Mouse (Mus musculus) erythroblast, embryonic 14.5 days (primary cell): ENCODE data around the gene Tssk6. TPM values are rescaled to one million over a fixed set of nuclear protein-coding genes. Genes with fewer than 3 reads are reported as not detected.
A peak's percentile ranks its signal among the peaks of the same experiment; 100 is the strongest.

ENCODE experiments used
- H3K27me3 ChIP-seq: 2 replicates; pipeline ENCODE4 v1.6.1; 2012; ENCODE audit warnings: inconsistent platforms; ENCODE audit not compliant: control insufficient read depth
- H3K36me3 ChIP-seq: 2 replicates; pipeline ENCODE4 v1.6.1; 2012; ENCODE audit warnings: mild to moderate bottlenecking, inconsistent platforms; ENCODE audit not compliant: control insufficient read depth
- H3K4me1 ChIP-seq: 2 replicates; pipeline ENCODE4 v1.6.1; 2012; ENCODE audit warnings: inconsistent platforms; ENCODE audit not compliant: control insufficient read depth
- H3K4me3 ChIP-seq: replicated peaks from 2 replicates; pipeline ENCODE3; 2012; ENCODE audit warnings: moderate library complexity, mild to moderate bottlenecking, inconsistent platforms
- H3K9me3 ChIP-seq: 2 replicates; pipeline ENCODE4 v1.6.1; 2012; ENCODE audit warnings: low read length, inconsistent platforms, mixed read lengths; ENCODE audit not compliant: control insufficient read depth
- GATA1 ChIP-seq: IDR thresholded peaks from 2 replicates; pipeline ENCODE4 v1.6.1; 2012; ENCODE audit warnings: low read length, inconsistent platforms, mixed read lengths
- TAL1 ChIP-seq: IDR thresholded peaks from 3 replicates; pipeline ENCODE4 v1.6.1; 2012; ENCODE audit warnings: low read length, inconsistent platforms, mixed read lengths
- polyA plus RNA-seq: library from polyadenylated mRNA; stranded (reverse); fragments of >175 nt; gene quantifications from 2 replicates; pipeline ENCODE4 v1.2.3, GENCODE M21; 2012

The Tssk6 gene
- polyA plus RNA-seq, 1 experiment, result 0.10 TPM

DNA sequence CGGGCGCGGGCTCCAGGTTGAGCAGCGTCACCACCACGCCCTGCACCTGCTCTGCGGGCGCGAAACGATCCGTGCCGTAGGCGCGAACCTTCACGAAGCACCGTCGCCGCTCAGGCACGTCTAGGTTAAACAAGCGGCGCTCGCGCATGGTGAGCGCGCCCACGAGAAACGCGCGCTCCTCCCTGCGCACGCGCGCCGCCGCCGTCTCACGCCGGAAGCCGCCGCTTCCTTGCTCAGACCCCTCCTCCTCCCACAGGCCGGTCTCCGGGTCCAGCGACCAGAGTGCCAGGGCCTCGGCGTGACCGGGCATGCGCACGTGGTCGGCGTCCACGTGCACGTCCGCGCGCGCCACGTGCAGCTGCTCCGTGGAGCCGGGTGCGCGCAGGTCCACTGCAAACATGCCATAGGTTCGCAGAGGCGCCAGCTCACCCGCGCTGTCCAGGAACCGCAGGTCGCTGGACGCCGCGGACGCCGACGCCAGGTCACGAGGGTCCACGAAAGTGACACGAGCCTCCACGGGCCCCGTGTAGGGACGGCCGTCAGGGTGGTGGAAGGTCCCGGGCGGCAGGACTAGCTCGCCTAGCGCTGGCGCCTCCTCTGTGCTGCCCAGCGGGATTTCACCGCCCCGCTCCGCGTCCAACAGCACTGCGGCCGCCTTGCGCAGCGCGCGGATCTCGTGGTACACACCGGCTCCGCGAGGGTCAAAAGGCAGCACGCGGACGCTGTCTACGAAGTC, 19.8 kb upstream of the Tssk6 start:
- TF ChIP-seq TAL1 (no peak), GATA1 (no peak)
- Histone ChIP-seq H3K27me3 (peaks cover 84% of the 10 kb centered on the region), H3K4me1 (peaks cover 16% of the 10 kb centered on the region), H3K4me3 (peak overlapping the region; percentile 31), H3K9me3 (peaks cover 29% of the 10 kb centered on the region), H3K36me3 (no peaks in the 10 kb centered on the region)

DNA sequence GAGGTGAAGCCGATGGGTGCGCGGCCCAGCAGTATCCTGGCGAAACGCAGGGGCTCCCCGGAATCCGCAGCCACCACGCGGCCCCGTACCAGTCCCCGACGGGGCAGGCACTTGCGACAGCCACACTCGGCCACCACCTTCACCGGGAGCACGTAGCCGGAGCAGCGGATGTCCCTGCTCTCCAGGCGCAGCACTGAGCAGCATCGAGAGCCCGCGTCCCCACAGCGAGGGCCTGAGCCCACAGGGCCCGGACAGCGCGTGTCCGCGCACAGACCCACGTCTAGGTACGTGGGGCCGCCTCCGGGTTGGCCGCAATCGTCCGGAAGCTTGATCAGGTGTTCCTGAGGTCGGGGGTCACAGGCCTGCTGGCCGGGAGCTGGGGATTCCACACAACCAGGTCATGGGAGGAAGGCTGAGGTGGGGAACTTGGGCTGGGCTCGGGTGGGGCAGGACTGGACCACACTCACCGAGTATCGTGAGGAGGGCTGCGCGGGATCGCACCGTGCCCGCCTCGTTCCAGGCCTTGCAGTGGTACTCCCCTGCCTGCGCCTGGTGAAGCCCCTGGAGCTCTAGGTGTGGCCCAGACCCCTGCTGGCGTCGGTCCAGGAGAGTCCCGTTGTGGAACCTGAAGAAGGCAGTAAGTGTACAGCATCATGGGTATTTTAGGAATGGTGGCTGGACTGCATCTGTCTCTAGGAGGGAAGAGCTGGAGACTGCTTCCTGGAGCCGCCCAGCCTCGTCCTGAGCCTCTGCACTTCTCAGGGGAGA, 19.0 kb upstream of the Tssk6 start:
- H3K27me3 ChIP-seq, result peaks cover 92% of the 10 kb centered on the region
- no peaks in the 10 kb centered on the region for H3K36me3 ChIP-seq
- H3K9me3 ChIP-seq, result peaks cover 33% of the 10 kb centered on the region
- H3K4me1 ChIP-seq, result peaks cover 18% of the 10 kb centered on the region
- no peak overlapping the region for H3K4me3 ChIP-seq
- TF ChIP-seq GATA1, result no peak
- no peak for TF ChIP-seq TAL1

DNA sequence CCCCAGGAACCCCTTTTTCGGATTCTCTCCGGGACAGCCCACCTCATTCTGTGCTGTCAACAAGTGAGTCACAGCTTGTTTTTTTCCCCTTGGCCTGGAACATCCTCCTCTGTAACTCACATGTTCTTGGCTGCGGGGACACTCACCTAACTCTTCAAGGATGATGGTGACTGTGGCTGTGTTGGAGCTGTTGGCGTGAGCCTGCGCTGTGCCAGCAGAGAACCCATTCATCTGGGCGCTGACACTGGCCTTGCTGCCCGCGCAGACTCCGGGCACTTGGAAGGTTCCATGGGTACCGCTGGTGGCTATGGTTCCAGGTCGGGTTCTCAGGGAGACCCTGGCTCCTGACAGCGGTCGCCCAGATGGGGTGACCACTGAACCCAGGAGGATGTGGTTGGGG, 17.8 kb upstream of the Tssk6 start:
- H3K9me3 ChIP-seq, result peaks cover 39% of the 10 kb centered on the region
- H3K27me3 ChIP-seq, result peaks cover 100% of the 10 kb centered on the region
- no peak overlapping the region for H3K4me3 ChIP-seq
- H3K4me1 ChIP-seq, result peaks cover 19% of the 10 kb centered on the region
- TF ChIP-seq TAL1 (no peak), GATA1 (no peak)
- no peaks in the 10 kb centered on the region for H3K36me3 ChIP-seq

DNA sequence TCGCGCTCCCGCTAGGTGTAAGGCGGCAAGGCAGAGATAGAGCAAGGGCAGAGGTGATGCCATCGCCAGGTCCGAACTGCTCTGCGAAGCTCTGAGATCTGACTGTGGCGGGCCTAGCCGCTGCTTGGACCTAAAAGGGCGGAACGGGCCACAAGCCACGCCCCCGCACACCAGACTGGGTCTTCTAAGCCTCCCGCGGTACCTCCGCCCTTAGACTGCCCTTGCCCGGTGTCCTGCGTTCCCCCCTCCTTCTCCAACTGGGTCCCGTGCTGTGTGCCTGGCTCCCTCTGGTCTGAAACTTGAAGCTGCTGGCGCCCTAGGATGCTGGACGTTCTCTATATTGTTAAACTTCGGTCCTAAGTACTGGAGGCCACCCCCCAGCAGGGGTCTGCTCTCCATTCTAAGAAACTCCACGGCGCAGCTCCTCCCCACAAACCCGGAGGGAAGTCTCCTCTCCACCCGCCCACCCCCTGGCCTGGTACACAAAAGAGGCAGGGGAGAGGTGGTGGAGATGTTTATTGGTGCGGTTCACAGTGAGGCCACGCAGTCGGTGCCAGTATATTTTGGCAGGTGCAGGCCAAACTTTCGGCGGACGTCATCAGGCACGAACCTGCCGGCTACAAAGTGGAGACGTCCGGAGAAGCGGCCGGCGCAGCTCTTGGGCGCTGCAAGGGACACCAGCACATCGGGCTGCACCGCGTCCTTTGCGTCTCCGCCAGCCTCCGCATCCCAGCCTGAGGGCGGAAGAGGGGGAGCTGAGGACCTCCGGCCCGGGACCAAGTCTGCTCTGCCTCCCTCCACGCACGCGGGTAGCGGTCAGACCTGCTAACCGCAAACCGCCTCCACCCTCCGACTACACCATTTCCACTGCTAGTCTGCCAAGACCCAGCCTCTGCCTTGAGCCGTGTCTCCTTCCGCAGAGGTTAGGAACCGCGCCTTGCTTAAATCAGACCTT, 14.4 kb upstream of the Tssk6 start, which contains the start of gene Cilp2:
Cilp2 (minus strand) TSS at position 399 of the 955 bp plus-strand sequence.
- Histone ChIP-seq H3K27me3 (peaks cover 86% of the 10 kb centered on the region), H3K4me3 (no peak within 1 kb of the TSS)

DNA sequence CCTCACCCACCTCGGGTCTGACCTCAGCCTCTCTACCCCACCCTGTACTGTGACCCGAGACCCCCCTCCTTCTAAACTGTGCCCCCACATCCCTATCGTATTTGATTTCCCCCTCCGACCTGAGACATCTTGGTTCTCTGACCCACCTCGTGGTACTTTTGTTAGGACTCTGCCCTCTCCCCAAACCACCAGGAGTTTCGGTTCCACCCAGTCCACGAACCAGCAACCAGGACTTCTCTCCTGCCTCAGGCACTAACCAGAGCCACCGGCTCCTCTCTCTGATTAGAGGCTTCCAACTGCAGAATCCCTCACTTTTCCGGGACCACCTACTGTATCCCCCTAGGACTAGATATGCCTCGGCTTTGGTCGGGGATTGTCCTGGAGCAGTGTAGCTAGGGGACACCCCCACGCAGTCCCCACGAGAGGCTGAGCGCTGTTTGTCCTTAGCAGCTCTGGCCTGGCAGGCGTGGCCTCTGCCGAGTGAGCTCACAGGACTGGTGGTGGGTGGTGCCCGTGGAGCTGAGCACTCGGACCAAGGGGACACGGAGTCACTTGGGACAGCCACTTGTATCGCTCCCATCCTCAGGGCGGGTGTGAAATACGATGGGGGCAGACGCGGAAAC, 13.6 kb upstream of the Tssk6 start:
- Histone ChIP-seq H3K9me3 (peaks cover 12% of the 10 kb centered on the region; the same call in 1 of the 2 replicates), H3K4me1 (peaks cover 9% of the 10 kb centered on the region), H3K27me3 (peaks cover 78% of the 10 kb centered on the region), H3K4me3 (no peak overlapping the region), H3K36me3 (peaks cover 12% of the 10 kb centered on the region)
- TF ChIP-seq TAL1 (no peak), GATA1 (no peak)

More for the DNA sequence above, 14.4 kb upstream of the Tssk6 start, which contains the start of gene Cilp2:
- peaks cover 20% of the 10 kb centered on the region for H3K9me3 ChIP-seq
- H3K36me3 ChIP-seq, result peaks cover 4% of the 10 kb centered on the region
- no peak for TF ChIP-seq TAL1
- TF ChIP-seq GATA1, result no peak
- H3K4me1 ChIP-seq, result peaks cover 10% of the 10 kb centered on the region

DNA sequence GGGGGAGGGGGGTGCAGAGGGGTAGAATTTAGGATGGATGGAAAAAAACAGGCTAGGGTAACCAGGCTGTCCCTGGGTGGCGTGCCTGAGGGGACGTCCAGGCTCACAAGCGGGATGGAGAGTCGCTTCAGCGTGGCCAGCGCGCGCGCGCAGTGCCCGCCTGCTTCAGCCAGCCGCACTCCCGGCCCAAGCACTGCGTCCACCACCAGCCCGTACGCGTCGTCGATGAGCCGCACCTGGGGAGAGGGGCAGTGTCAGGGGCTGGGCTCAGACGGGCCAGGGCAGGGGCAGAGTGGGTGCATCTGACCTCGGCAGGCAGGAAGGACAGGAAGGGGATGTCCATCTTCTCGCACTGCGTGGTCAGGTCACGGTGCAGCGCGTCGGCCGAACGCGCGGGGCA, 13.1 kb upstream of the Tssk6 start:
- peaks cover 72% of the 10 kb centered on the region for H3K27me3 ChIP-seq
- peaks cover 10% of the 10 kb centered on the region for H3K4me1 ChIP-seq
- H3K9me3 ChIP-seq, result peaks cover 12% of the 10 kb centered on the region; the same call in 1 of the 2 replicates
- TF ChIP-seq GATA1 (no peak), TAL1 (no peak)
- peaks cover 18% of the 10 kb centered on the region for H3K36me3 ChIP-seq
- H3K4me3 ChIP-seq, result no peak overlapping the region

DNA sequence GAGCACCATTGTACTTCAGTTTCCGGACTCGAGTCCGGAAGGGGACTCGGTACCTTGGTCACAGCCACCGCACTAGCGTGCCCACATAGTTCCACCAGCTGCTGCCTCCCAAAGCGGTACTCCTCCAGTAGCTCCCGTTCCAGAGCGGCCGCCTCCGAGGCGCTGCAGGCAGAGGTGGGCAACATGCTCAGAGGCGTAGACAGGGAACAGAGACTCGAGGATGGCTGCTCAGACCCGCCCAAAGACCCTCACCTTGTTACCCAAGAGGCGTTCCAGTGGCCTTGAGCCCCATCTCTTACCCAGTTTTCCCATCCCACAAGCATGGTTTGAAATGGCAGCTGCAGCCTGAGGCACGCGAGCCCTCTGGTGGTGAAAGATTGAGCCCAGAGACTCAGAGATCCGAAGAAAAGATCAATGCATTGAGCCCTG, 11.2 kb upstream of the Tssk6 start:
- no peak for TF ChIP-seq TAL1
- TF ChIP-seq GATA1, result no peak
- H3K4me3 ChIP-seq, result no peak overlapping the region
- H3K27me3 ChIP-seq, result peaks cover 53% of the 10 kb centered on the region
- peaks cover 12% of the 10 kb centered on the region for H3K4me1 ChIP-seq
- peaks cover 35% of the 10 kb centered on the region for H3K36me3 ChIP-seq
- H3K9me3 ChIP-seq, result peaks cover 12% of the 10 kb centered on the region; the same call in 1 of the 2 replicates

DNA sequence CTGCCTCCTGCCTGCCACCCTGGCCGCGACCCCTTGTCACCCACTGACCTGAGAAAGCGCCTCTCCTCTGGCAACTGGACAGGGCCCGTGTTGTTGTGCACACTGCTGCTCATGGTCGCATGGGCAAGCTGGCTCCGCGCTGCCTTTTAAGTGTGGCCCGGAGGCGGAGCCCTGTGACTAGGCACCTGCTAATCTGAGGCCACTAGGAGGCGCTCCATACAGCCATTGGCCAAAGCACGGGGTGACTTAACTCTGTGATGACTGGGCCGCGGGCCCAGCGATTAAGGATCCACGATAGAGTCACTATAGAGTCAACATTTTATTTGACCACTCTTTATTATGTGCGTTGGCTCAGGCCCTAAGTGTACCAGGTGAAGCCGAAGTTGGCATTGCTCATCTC, 8.1 kb upstream of the Tssk6 start:
- Histone ChIP-seq H3K4me3 (no peak overlapping the region), H3K4me1 (peaks cover 23% of the 10 kb centered on the region), H3K27me3 (peaks cover 23% of the 10 kb centered on the region), H3K36me3 (peaks cover 63% of the 10 kb centered on the region), H3K9me3 (peaks cover 5% of the 10 kb centered on the region; the same call in 1 of the 2 replicates)
- TF ChIP-seq GATA1, result no peak
- TF ChIP-seq TAL1, result no peak
